Mouse (Mus musculus) cerebellum, adult 11 months (tissue): ENCODE measurements around the gene Lxn.

Source experiments
- DNase-seq: peaks from one replicate; pipeline ENCODE4 v3.0.0; 2022

Lxn gene

GRCm38 (mm10) chr3:67463450-67464372, at the start of gene Lxn:
Gene Lxn (minus strand): TSS chr3:67463926.
- DNase-seq, result peak; percentile 47

- peak; percentile 46 for DNase-seq
Measured at GRCm38 (mm10) chr3:67512807-67513206, 49.1 kb upstream of the Lxn start.

DNA sequence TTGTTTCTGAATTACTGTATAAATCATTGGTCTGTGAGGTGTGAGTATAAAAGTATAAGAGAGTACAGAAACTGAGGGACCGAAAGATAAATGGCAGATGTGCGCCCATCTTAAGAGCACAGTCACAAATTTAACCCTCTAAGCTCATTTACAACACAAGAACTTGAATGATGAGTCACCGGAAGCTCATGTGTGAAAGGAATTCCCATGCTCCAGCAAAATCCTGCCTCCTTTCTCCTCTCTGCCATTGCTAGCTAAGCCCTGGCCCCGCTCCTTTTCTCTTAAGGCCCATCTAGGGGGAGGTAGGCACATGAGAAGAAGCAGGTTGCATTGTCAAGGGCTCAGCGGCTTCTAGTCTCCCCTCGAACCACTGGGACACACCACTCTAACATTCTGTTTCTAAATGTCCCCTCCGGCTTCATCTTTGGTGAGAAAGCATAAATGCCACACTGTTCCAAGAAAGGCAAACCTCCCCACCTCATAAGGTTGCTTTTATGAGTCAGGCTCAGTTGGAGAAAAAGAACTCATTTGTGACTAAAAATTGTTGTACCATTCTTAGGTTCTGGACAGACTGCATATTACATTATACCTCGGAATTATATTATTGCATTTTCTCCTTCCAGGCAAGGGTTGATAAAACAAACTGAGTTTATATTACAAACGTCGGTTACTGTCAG, 44.6 kb upstream of the Lxn start:
- no peak for DNase-seq

- DNase-seq, result no peak
Measured at GRCm38 (mm10) chr3:67505286-67505685, 41.6 kb upstream of the Lxn start.

GRCm38 (mm10) chr3:67503878-67504277, 40.2 kb upstream of the Lxn start:
- DNase-seq, result no peak

- DNase-seq, result no peak
Measured at GRCm38 (mm10) chr3:67499406-67499791, 35.7 kb upstream of the Lxn start.

- DNase-seq, result no peak
Measured at GRCm38 (mm10) chr3:67498773-67499405, 35.2 kb upstream of the Lxn start.

DNA sequence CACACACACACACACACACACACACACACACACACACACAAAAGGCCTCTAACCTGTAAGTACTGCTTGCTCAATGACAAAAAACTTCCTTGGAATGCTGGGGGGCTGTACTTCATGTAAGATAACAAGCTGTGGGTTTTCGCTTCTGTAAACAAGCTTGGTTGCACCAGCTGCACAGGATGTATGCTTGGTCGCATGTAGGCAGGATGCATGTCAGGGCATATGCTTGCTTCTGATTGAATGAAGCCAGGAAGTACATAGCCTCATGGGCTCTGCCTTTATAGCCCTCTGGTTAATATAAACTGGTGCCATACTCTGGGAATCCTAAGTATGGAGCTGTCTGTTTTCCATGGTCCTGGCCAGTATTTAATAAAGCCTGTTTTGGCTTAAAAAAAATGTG, 34.3 kb upstream of the Lxn start:
- DNase-seq, result no peak

DNA sequence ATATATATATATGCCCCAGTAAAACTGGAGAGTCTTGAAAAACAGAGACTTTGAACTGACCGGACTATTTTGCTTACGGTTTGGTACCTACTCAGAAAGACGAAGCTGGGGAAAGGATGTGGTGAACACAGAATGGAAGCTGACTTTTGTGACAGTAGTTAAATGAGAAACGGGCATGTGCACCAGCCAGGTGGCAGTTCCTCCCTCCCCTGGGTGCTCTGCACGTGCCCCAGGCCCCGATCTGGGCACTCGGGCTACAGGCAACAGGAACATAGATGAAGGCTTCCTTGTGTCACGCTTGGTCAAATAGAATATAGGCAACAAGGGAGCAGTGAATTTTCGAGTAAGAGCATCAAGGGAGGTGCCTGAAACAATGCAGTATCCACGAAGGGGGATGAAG, 32.6 kb upstream of the Lxn start:
- DNase-seq, result no peak

DNA sequence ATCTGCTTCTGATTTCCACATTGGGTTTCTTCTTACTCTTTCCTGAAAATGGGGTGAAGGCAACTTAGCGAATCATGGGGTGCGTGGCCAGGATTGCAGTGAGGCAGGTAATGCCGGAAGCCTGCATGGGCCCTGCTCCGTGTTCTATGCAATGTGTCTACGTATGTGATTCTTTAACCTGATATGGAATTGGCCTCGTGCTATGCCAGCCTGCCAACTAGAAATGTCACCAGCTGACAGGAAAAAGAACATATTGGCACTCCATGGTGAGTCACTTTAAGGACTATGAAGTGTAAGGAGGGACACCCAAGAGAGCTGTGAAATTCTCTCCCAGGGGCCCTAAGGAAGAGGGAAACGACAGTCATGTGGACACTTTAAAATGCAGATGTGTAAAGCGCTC, 29.4 kb upstream of the Lxn start:
- no peak for DNase-seq

DNA sequence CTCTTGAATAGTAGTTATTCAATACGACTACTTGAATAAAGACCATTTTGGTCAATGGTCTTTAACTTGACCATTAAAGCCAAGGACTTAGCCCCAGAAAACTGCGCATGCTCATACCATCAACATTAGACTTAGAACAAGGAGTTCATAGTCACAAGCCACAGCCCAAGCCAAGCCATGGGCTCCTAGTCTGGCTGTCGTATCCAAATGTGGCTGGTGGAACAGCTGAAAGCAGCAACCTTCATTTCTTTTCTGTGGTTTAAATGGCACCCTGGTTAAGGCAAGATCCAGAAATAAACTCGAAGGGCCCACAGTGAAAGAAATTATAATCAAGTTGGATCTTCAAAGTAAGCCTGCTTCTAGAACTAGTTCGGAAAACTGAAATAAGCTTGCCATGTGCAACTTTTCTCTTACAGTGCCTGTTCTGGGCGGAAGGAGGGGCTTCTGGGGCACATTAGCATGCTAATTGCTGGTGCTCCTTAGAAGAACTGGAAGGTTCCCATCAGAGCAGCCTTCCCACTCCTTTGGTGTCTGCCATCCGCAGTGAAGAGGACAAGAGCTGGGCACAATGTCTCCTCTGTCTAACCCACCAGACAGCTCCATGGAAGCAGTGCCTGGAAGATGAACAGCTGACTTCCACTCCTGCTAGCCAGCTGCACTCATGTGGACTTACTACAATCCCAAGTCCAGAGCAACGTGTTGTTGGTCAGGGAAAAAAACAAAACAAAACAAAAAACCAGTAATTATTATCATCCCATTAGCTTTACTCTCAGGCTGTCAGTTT, 28.6 kb upstream of the Lxn start:
- DNase-seq, result no peak

DNA sequence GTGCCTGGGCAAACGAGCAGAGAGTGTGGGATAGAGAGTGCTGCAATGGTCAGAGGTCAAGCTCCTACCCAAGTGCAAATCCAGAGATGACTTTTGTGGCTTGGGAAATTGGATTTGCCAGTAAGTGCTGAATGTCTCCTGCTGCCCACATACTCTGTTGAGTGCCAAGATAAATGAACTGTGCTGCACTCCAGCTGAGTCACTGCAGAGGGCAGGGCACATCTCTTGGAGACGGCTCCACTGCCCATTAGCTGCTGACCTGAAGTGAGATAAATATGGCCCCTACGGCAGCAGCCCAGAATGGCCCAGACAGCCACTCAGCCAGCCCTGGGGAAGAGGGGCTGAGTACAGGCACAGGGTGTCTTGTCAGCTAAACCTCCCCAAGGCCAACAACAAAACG, 26.4 kb upstream of the Lxn start:
- no peak for DNase-seq

GRCm38 (mm10) chr3:67485233-67485632, 21.5 kb upstream of the Lxn start:
- no peak for DNase-seq

- DNase-seq, result no peak
Measured at GRCm38 (mm10) chr3:67482400-67482799, 18.7 kb upstream of the Lxn start.

DNA sequence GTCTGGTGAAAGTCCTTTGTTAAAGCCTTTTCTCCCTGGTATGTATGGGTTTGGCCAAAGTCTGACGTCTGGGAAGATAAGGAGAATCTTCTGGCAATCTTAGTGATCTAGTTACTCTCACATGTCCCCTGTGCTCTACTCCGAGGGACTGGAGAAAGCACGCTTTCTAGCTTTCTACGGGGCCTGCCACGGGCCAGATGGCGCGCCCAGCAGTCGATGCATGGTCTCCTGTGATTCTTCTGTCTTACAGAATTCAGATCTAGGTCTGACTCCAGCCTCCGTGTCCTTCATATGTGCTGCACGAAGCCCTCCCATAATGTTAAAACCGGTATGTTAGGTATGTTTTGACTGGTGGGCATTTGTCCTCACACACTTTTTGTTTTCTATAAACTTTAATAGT, 16.1 kb upstream of the Lxn start:
- DNase-seq, result no peak

GRCm38 (mm10) chr3:67473438-67473837, 9.7 kb upstream of the Lxn start:
- no peak for DNase-seq

- DNase-seq, result no peak
Measured at GRCm38 (mm10) chr3:67471408-67472127, 7.8 kb upstream of the Lxn start.

DNA sequence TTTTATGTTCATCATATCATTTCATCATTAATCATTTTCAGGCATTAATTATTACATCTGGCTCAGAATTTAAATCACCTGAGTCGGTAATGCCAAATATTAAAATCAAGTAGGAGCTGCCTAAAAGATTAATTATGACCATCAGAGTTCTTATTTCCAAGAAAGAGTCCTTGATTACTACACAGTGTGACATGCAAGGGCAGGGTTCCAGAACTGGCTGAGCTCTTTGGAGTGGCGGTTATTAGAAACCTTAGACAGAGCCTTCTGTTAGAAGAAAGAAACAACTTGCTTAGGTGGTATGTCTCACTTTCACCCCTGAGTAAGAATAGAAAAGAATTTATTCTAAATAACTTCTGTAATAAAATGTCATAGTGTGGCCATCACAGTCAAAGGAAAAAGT, 3.6 kb upstream of the Lxn start:
- DNase-seq, result no peak

- DNase-seq, result no peak
Measured at GRCm38 (mm10) chr3:67466576-67466975, 2.9 kb upstream of the Lxn start.

DNA sequence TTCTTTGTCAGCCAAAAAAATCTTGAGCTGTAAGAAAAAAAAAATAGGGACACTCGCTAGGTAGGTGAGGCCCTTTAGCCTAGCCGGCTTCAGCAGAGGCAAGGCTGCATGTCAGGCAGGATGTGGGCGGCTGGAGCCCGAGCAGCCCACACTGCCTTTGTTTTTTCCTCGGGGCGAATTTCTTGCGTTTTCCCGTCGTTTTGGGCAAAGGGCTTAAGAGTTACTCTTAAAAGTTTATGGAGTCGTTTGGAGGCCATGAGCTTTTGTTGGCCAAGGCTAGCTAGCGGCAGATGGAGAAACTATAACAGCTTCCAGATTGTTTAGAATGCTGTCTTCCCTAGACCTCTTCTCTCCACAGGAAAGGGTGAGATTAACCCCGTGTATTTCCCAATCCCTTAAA, 725 bp downstream of the Lxn start:
- no peak for DNase-seq

DNA sequence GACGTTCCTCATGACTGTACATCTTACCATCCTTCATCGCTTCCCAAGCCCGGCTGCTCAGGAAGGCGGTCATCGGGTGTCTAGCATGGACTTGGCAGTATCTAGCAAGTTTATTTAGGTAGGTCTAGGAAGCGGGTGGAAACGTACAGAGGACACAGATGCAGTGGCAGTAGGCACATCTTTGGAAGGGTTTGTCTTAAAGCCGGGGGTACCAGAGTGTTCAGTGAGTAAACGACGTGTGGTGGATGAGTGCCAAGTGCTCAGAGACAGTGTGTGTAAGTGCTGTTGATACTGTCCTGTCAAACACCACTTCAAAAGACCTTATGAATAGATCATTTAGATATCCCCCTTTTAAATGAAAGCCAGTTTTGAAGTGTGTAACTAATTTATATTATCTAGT, 1.1 kb downstream of the Lxn start:
- no peak for DNase-seq

GRCm38 (mm10) chr3:67462015-67462414, 1.7 kb downstream of the Lxn start:
- no peak for DNase-seq
